Mouse (Mus musculus) lung, adult 18-20 months (tissue): ENCODE measurements around the gene Gm49450.

Source experiments
- DNase-seq, 2 experiments: peaks; one replicate each; pipeline ENCODE4 v3.0.0; 2022; ENCODE audit warnings: mixed read lengths in 2 of 2

Gm49450 gene

DNA sequence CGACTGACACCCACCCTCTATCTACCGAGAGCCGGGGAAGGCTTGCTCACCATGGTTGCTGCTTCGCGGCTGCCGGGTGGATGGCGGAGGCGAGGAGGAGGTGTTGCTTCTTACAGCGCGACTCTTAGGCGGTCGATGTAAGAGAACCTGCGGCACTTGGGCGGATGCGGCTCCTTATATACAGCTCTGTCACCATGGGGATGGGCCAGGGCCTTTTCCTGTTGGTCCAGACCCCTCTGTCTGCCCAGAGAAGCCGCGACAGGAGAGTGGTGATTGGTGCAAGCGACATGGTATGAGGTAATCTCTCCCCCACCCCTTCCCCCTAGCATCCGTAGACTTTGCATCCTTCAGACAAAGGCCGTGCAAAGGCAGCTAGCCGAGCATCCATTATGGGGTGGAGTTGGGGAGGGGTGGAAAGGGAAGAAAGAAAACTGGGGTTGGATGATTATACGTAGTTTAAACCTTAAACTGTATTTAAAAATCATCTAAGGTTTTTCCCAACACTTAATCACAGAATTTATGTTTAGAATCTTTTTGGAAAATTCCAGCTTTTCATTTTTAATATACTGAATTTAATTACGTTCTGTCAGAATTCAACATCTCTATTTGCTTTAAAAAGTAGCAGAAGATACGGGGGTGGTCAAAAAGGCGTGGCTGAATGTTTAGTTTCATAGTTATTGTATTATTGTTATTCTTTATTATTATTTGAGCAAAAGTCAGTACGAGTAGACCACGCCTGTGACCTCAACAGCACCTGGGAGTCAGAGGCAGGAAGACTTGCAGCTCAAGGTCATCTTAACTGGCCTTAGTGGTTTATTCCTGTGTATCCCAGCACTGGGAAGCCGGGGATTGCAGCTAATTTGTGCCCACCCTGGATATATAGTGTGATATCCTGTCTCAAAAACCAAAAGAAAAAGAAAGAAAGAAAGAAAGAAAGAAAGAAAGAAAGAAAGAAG lies at the start of gene Gm49450, which contains the start of gene Tuba1a:
Gm49450 (minus strand) TSS at position 151 of the 956 bp plus-strand sequence.
Tuba1a (minus strand) TSS at position 303 of the 956 bp plus-strand sequence.
- peak; percentile 93 to 95 for DNase-seq

- DNase-seq, result no peak
These were observed 48.1 kb upstream of the Gm49450 start for GRCm38 (mm10) chr15:99001451-99001931.

DNA sequence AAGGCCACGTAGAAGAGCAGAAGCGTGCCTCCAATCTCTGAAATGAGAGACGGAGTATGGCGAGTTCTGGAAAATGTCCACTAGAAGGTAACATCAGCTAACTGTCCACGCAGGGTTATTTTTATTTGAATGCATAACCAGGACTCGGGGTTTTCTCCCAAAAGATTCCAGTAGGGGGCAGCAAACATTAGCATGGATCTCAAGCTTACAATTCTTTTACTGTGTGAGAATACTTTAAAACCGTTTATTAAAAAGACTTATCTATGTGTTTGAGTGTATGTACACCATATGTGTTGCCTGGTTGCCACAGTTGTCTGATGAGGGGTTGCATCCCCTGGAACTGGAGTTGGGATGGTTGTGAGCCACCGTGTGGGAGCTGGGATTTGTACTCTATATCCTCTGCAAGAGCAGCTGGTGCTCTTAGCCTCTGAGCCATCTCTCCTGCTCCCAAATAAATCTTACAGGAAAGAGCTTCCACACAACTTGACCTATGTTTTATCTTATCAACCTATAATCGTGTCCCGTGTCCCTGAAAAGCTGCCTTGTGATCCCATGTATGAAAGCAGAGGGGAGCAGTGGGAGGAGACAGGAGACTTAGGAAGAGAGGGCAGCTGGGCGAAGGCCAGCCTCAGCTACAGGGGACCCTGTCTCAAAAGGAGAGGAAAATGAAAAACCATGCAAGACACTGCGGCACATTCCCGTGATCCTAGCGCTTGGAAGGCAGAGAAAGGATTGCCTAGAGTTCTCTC lies 47.4 kb upstream of the Gm49450 start:
- DNase-seq, result peak in 1 of 2 experiments; percentile 40

- no peak for DNase-seq
These were observed 45.4 kb upstream of the Gm49450 start for GRCm38 (mm10) chr15:98998775-98999157.

DNA sequence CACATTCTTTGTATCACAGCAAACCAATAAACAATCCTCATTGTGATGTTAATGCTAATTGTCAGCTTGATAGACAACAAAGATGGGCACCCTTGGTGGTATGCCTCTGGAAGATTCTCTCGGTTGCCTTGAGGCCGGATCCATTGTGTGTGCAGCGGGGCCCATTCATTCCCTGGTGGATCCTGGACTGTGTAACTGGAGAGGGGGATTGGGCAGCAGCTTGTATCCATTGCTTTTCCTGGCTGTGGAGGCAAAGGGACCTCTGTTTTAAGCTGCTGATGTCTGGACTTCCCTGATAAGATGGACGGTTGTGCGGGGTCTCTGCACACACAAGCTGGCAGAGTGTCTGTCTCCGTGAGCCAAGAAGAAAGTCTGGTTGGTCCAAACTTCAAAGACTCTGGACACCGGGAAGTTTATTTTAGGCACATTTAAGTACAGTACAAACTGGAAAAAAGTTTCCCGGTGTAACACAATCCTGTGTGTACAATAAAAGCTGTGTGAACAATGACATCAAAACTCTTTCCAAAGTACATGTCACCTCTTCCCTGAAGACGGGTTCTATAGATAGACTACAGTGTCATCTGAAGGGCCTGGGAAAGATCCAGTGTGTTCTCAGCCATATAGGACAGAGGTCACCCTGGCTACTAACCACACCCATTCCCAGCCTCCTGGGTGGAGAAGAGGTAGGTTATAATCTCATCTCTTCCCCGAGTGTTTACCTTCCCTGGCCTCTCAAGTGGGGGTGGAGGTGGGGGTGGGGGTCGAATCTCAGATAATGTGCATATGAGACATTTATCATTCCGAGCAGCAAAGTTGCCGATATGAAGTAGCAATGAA lies 44.8 kb upstream of the Gm49450 start:
- DNase-seq, result no peak

- no peak for DNase-seq
These were observed 43.5 kb upstream of the Gm49450 start for GRCm38 (mm10) chr15:98996840-98997239.

DNA sequence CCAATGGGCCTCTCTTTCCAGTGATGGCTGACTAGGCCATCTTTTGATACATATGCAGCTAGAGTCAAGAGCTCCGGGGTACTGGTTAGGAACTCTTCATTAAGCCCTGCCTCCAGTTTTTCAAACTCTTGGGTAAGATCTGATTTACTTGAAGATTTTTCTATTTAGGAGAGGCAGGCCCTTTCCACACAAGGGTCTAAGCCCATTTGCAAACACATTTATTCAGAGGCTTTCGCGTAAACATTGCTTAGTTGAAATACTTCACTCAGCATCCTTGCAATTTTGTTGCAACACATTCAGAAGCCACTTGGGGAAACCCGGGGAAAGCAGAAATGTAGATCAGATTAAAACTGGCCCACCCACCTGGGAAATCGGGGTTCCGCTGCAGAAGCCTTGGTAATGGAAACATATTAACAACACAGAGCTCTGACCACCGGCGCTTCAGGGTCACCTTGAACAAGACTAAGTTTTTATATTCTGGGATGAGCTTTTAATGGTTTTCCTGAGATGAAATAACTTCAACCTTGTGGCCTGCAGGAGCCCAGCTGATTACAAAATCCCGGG lies 41.7 kb upstream of the Gm49450 start:
- no peak for DNase-seq

DNA sequence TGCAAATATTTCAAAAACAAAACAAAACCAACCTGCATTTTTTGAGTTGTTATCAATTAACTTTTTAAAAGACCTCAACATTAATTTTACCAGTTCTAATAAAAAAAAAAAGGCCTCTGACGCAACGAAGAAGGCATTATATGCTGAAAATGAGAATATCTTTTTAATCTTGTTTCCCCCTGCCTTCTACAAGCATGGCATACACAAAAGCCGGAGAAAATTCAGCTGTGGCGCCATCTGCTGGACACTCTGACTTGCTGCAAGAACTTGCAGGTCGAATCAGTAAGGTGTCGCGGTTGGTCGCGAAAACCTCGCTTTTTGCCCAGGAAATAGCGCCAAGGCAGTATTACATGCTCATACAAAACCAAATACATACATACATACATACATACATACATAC lies 40.5 kb upstream of the Gm49450 start:
- peak; percentile 85 to 90 for DNase-seq

DNA sequence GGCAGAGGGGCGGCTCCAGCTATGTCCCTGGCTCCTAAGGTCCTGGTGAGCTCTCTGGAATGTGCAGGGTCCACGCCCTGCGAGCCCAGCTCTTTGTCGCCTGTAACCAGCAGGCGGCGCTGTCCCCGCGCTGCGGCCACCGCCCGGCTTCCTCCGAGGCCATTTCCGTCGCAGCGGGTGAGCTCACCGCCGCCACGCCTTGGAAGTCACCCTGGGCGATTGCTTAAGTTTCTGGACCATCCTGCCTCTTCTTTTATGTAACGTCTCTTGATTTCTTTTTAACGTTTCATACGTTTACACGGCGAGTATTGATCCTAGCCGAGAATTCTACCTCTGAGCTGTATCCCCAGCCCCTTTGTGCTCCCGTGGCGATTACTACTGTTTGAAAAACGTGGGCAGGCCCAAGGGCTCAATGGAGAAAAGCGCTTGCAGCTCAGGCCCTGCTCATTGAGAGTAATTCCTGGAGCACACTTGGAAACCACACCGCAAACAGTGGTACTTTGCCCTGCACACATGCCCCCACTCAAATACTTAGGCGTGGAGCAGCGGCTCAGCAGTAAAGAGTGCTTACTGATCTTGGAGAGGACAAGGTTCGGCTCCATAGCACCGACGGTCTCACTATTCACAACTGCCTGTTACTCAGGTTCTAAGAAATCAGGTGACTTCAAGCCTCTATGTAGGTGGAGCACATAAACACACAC lies 39.9 kb upstream of the Gm49450 start:
- peak; percentile 95 to 97 for DNase-seq

DNA sequence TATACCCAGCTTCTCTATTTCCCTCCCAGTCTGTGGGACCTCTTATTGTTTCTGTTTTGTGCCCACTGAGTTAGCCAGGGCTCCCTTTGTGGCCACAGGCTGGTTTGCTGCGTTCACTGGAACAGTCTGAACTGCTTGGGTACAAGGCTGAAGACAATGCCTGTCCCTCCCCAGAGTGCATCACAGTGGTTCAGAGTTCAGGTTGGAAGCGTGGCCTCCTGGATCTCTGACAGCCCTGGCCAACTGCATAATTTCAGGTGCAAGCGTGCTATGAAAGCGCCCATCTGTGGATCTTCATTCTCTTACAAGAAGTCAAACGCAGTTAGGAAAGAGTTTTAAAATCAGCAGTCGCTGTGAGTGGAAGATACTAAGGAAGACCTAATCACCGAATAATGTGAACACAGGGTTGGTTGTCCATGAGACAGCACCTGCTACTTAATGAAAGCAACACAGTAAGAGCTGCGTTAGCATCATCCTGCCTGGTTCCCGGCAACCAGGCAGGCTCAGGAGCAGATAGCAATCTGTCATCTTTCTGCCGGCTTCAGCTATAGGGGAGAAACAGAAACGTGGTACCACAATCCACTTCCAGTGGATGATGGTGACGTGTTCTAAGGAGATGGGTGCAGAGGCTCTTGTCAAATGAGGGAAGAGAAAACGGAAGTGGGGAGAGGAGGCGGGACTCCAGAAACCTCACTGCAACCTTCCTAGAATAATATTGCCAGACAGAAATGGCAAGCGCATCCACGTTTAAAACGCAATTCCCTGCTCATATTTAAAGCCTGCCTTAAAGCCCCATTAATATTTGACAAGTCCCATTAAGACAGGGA lies 38.9 kb upstream of the Gm49450 start:
- peak; percentile 69 to 78 for DNase-seq

- DNase-seq, result no peak
These were observed 38.2 kb upstream of the Gm49450 start for GRCm38 (mm10) chr15:98991540-98992050.

DNA sequence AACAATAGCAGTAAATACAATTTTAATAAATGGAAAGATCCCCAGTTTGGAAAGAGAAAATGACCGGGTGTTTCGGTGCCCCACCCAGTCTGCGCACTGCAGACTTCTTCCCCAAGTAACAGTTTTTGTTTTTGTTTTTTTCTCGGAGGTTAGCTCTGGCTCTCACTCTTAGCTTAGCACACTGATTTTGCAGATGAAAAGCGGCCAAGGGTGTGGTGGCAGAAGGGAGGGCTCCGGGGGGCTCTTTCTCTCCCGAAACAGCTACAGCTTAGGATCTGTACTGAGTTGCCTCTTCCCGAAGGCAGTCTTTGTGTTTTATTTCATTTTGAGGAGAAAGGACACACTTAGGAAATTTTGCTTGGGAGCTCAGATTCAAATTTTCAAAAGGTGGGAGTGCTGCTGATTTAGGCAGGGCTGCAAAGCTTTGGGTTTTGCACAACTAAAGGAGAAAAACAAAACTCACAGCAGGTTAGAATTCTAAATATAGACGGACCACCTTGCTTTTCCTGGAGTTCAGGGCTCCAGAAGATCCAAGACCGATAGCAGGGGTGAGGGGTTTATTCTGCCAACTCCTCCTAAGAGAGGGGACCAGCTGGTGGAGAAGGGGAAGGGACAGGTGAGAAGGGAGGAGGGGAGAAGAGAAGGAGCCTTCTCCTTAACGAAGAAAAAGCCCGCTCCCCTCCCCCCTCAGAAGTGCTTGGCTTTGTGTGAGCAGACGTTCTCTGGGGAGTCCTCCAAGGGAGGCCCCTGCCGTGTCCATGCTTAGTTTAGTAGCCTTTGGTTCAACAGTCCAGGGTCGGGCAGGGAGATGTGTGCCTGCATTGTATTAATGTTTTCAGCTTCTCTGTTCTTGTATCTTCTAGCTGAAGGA lies 37.6 kb upstream of the Gm49450 start:
- DNase-seq, result no peak

DNA sequence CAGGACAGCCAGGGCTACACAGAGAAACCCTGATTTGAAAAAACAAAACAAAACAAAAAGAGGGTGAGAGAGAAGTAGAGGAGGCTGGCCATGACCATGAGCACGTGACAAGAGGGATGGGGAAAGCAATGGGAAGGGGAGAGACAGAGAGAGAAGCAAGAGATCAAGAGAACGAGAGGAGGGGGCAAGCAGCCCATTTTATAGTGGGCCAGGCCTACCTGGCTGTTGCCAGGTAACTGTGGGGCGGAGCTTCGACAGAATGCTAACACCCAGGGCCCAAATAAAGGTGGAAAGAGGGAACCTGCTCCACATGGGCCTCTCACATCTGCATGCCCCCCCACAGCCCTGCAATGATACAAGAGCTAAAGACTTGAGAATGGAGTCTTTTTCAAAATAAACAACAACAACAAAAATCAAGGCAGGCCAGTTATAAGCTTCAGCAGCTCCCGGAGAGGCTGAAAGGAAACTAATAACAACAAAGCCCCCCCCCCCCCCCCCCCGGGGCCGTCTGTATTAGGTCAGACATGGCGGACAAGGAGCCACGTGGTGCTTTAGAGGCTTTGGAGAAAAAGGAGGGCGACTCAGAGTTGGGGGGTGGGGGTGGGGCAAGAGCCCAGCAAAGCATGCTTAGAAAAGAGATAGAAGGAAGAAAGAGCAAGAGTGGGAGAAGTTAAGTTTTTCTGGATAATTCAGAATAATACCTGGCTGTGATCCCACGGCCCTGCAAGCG lies 36.5 kb upstream of the Gm49450 start:
- no peak for DNase-seq

DNA sequence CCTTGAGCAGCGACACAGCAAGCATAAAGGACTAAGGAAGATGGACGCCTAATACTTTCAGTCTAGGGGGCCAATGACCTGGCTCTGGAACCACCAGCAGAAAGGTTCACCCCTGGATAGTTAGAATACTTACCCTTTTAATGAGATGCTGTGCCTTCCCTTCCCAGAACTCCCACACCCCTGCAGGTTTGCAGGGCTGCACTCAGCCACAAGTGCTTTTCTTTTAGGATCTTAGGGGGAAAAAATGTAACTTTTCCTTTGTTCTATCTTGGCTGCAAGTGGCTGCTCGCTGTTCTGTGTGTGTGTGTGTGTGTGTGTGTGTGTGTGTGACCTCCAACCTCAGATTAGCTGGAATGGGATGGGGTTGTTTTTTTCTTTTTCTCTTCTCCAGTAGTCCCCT lies 35.4 kb upstream of the Gm49450 start:
- DNase-seq, result no peak

DNA sequence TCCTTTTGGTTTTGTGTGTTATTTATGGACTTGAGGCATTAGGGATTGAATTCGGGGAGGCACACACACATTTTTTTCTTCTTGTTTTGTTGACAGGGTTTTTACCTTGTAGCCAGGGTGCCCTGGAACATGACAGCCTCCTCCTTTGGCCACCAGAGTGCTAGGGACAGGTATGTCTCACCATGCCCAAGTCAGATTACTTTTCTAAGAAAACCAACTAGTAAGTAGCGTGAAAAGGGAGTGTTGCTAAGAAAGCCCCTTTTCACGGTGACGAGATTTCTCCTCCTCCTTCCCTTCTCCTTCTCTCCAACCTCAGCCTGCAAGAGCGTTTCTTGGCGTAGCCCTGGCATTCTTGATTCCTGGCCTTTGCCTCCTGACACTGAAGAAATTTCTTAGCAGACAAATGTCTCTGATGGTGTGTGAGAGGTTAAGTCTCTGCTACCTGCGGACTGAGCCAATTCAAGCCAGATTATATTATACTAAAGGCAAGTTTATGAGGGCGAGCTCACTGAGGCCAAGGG lies 34.4 kb upstream of the Gm49450 start:
- DNase-seq, result no peak

- no peak for DNase-seq
These were observed 33.8 kb upstream of the Gm49450 start for GRCm38 (mm10) chr15:98987077-98987630.

- no peak for DNase-seq
These were observed 32.8 kb upstream of the Gm49450 start for GRCm38 (mm10) chr15:98985982-98986715.
